Mouse (Mus musculus): ENCODE measurements at regions not wholly inside any gene's neighbourhood (a gene's known extent, or its start where the extent isn't known, plus 50 kb on each side); places are given as distances from the start of the nearest gene placed in this dataset.
"Not testable (repeated sequence)": the region's sequence is repeated elsewhere in the genome, so short reads cannot be mapped to it uniquely, and the experiment has no call there.

- not testable (repeated sequence) for H3K27ac ChIP-seq (ENCODE audit: poor library complexity, severe bottlenecking)
- peaks cover 63% of the 10 kb centered on the region for H3K27me3 ChIP-seq (replicated peaks)
These were observed 52.5 kb upstream of the Prr5 start for GRCm38 (mm10) chr15:84616880-84617279.

GRCm38 (mm10) chr15:84613536-84614527 is 55.6 kb upstream of the Prr5 start:
- no peaks in the 10 kb centered on the region for H3K36me3 ChIP-seq
- ATAC-seq (ENCODE audit: insufficient number of reproducible peaks, low FRiP score) = peak; percentile 31; the same call in 1 of the 2 replicates
- no peak overlapping the region for H3K4me3 ChIP-seq
- 0 out of 2 replicates have a peak, but pooled peaks cover 7% of the 10 kb centered on the region for H3K4me1 ChIP-seq (replicated peaks)
- WGBS = 46% methylated on average over 17 of the region's 17 CpGs
- H3K9me3 ChIP-seq (replicated peaks) = no peaks in the 10 kb centered on the region
- H3K9ac ChIP-seq = no peak overlapping the region
- peaks cover 67% of the 10 kb centered on the region for H3K27me3 ChIP-seq (replicated peaks)
- H3K4me2 ChIP-seq = no peak overlapping the region
- H3K27ac ChIP-seq (ENCODE audit: poor library complexity, severe bottlenecking) = no peak overlapping the region

More at GRCm38 (mm10) chr15:84616880-84617279, 52.5 kb upstream of the Prr5 start:
- H3K9me3 ChIP-seq (replicated peaks); ATAC-seq (ENCODE audit: insufficient number of reproducible peaks, low FRiP score); H3K4me2 ChIP-seq; H3K4me3 ChIP-seq; H3K4me1 ChIP-seq (replicated peaks); H3K9ac ChIP-seq; H3K36me3 ChIP-seq: not testable (repeated sequence)
- whole genome bisulfite sequencing = 16% methylated on average over 8 of the region's 8 CpGs

GRCm38 (mm10) chr15:84612961-84613360 is 55.3 kb upstream of the Rtl6 start:
- WGBS = 21% methylated on average over 2 of the region's 2 CpGs
- no peak overlapping the region for H3K27ac ChIP-seq (ENCODE audit: poor library complexity, severe bottlenecking)
- ATAC-seq (ENCODE audit: insufficient number of reproducible peaks, low FRiP score) = no peak

GRCm38 (mm10) chr15:84609825-84610442 is 52.3 kb upstream of the Rtl6 start:
- H3K9ac ChIP-seq = no peak overlapping the region
- WGBS = 35% methylated on average over 15 of the region's 15 CpGs
- H3K4me1 ChIP-seq (replicated peaks) = 0 out of 2 replicates have a peak, but pooled peaks cover 7% of the 10 kb centered on the region
- no peak for ATAC-seq (ENCODE audit: insufficient number of reproducible peaks, low FRiP score)
- no peak overlapping the region for H3K4me2 ChIP-seq
- peaks cover 9% of the 10 kb centered on the region; the same call in 1 of the 2 replicates for H3K9me3 ChIP-seq (replicated peaks)
- H3K36me3 ChIP-seq = no peaks in the 10 kb centered on the region
- H3K27me3 ChIP-seq (replicated peaks) = peaks cover 48% of the 10 kb centered on the region
- no peak overlapping the region for H3K27ac ChIP-seq (ENCODE audit: poor library complexity, severe bottlenecking)
- H3K4me3 ChIP-seq = no peak overlapping the region

More at GRCm38 (mm10) chr15:84612961-84613360, 55.3 kb upstream of the Rtl6 start:
- no peaks in the 10 kb centered on the region for H3K9me3 ChIP-seq (replicated peaks)
- no peak overlapping the region for H3K4me3 ChIP-seq
- H3K4me1 ChIP-seq (replicated peaks) = 0 out of 2 replicates have a peak, but pooled peaks cover 7% of the 10 kb centered on the region
- H3K4me2 ChIP-seq = no peak overlapping the region
- H3K9ac ChIP-seq = no peak overlapping the region
- H3K36me3 ChIP-seq = no peaks in the 10 kb centered on the region
- H3K27me3 ChIP-seq (replicated peaks) = peaks cover 66% of the 10 kb centered on the region

- H3K27me3 ChIP-seq (replicated peaks) = peaks cover 41% of the 10 kb centered on the region
- H3K9me3 ChIP-seq (replicated peaks) = peaks cover 9% of the 10 kb centered on the region; the same call in 1 of the 2 replicates
- 34% methylated on average over 5 of the region's 5 CpGs for WGBS
- no peak overlapping the region for H3K9ac ChIP-seq
- H3K4me1 ChIP-seq (replicated peaks) = 0 out of 2 replicates have a peak, but pooled peaks cover 7% of the 10 kb centered on the region
- no peak for ATAC-seq (ENCODE audit: insufficient number of reproducible peaks, low FRiP score)
- H3K27ac ChIP-seq (ENCODE audit: poor library complexity, severe bottlenecking) = no peak overlapping the region
- H3K36me3 ChIP-seq = no peaks in the 10 kb centered on the region
- H3K4me2 ChIP-seq = no peak overlapping the region
- no peak overlapping the region for H3K4me3 ChIP-seq
These were observed 51.4 kb upstream of the Rtl6 start for GRCm38 (mm10) chr15:84609063-84609462.
